ENCODE assay signal across 9 mouse cellular contexts in the genomic region with DNA sequence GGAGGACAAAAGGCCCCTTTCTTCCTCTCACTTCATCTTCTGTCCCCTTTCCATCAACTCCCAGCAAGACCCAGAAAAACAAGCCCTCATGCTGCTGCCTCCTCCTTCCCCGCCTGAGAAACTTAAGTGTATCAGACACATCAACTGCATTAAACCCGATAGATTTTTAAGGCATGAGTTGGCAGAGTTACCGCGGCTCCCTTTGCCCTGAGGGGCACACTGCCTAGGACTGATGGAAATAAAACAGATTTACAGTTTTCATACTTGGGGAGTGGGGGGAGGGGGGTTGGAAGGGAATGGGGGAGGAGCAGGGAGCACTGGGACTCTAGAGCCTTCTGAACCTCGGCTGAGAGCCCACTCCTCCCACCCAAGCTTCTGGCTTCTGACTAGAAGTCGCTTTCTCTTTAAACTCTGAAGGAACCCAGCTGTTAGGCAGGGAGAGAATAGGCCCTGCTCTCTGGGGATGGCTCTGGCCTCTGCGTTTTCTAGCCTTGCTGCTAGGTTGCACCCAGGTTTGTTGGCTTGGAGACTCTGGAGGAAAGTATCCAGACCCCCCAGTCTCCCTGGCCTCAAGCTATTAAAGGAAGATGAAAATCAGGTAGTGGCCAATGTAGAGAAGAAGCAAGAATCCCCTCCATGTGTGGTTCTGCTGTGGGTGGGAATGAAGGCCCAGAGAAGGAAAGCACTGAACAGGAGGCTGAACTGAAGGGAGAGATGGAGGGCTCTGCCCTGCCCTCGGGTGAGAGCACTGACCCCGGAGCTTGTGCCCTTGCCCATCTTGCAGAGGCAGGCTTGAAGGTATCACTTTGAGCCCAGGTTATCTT. TPM values are rescaled to one million over a fixed set of nuclear protein-coding genes. Genes with fewer than 3 reads are reported as not detected.
DNase-seq lines count a peak whose midpoint lies in the region; ATAC-seq and TF ChIP-seq lines count a peak whose summit lies in the region.
"Had no signal": no experiment of that assay in that cellular context is flagged by ENCODE, and none has a peak within 500 bp of the region (broad histone marks: within the 10 kb centered on the region; RNA-seq: fewer than 3 reads in every experiment).

No protein-coding gene starts in this region.

- ATAC-seq in Patski, result no peak
- ATAC-seq in heart, embryonic 16.5 days (replicated peaks; ENCODE audit: extremely low read depth, insufficient read depth, low FRiP score), result peak; percentile 29; the same call in 1 of the 2 replicates

- TF ChIP-seq CTCF in Patski (IDR thresholded peaks at IDR 0.05), result no peak

- CTCF ChIA-PET in Patski (lab: Charles Lee), result interaction anchor here (0.6 to 1.4 kb wide), 2 partner anchors 22 to 52 kb away, joined by 3 read pairs; no protein-coding TSS in a partner anchor

- H3K9ac ChIP-seq in heart, embryonic 16.5 days (ENCODE audit: low read length), result no peak overlapping the region; the same call in 1 of the 2 replicates

- H3K4me3 ChIP-seq in heart, embryonic 16.5 days (ENCODE audit: low read length), result no peak overlapping the region

- no peaks in the 10 kb centered on the region for H3K27me3 ChIP-seq in Patski
- no peaks in the 10 kb centered on the region for H3K27me3 ChIP-seq in heart, embryonic 16.5 days (ENCODE audit: control insufficient read depth, insufficient read depth, low read length)

- H3K36me3 ChIP-seq in heart, embryonic 16.5 days (ENCODE audit: control insufficient read depth, insufficient read depth), result no peaks in the 10 kb centered on the region

- POLR2A ChIA-PET in Patski (lab: Charles Lee), result interaction anchor here (0.7 to 1.6 kb wide), 3 partner anchors 12 to 21 kb away, joined by 3 to 6 read pairs (median 3); no protein-coding TSS in a partner anchor

- no peaks in the 10 kb centered on the region for H3K9me3 ChIP-seq in heart, embryonic 16.5 days (replicated peaks; ENCODE audit: control insufficient read depth, low read length)

- peaks cover 34% of the 10 kb centered on the region for H3K4me1 ChIP-seq in heart, embryonic 16.5 days (ENCODE audit: control insufficient read depth, insufficient read depth, low read length)

- in situ Hi-C loops in Patski (cut with MboI; ENCODE audit: low pct_unique_long_range_greater_than_20kb), result no loop called here

- H3K4me2 ChIP-seq in heart, embryonic 16.5 days (ENCODE audit: low read depth, low read length), result no peak overlapping the region

- H3K27ac ChIP-seq in heart, embryonic 16.5 days (ENCODE audit: low read length), result peak overlapping the region; percentile 67

- DNase-seq in heart, adult 11 months, result peak; percentile 96
- no peak for DNase-seq in heart, adult 8-10 months (ENCODE audit: low spot score)
- peak; percentile 48 for DNase-seq in Patski (ENCODE audit: low read depth, low spot score)
- peak; percentile 29 to 48 for DNase-seq in kidney, postnatal 25 days
- no peak for DNase-seq in spleen, postnatal 10 days (ENCODE audit: low spot score in 2 of 2)
- DNase-seq in frontal cortex, postnatal 10 days (ENCODE audit: low spot score in 2 of 2), result no peak
- DNase-seq in adipocyte (ENCODE audit: low spot score), result no peak

- WGBS in heart, embryonic 16.5 days, result 51% methylated on average over 9 of the region's 9 CpGs

RNA-seq across cellular contexts. Expression of a gene that starts 18.4 kb away (rescaled TPM):
- total RNA-seq in heart, adult 8-10 months (2022), result 10 to 100 TPM; 37.7 to 46.3 (median 39.9) TPM
- 17.4 TPM for polyA plus RNA-seq in Patski (2021)
- polyA plus RNA-seq in heart, embryonic 16.5 days (2015; fragmentation: Nextera tagmentation; extraction: Ambion mirVana), result 4.5 and 6.6 TPM in 2 replicates
- total RNA-seq: granulocyte monocyte progenitor cell, adult 5-6 weeks had no signal

Comparison
In these comparisons a context has a peak if more than half of its experiments do, and no peak if none do; other contexts are left out.
1. DNase-seq: peak in heart, adult 11 months (single experiment), Patski (single experiment) and kidney, postnatal 25 days (2 of 2); none in heart, adult 8-10 months (single experiment), spleen, postnatal 10 days (0 of 2), frontal cortex, postnatal 10 days (0 of 2) and adipocyte (single experiment).